Mouse (Mus musculus) intestine, embryonic 16.5 days (tissue): ENCODE measurements at regions not wholly inside any gene's neighbourhood (a gene's known extent, or its start where the extent isn't known, plus 50 kb on each side); places are given as distances from the start of the nearest gene placed in this dataset.

Source experiments
- ATAC-seq: fragments of 200-750 bp; cut with Nextera tagmentation; 2 replicates; pipeline ENCODE4 v1.8.0; 2017; ENCODE audit warnings: moderate TSS enrichment, moderate library complexity
- H3K27ac ChIP-seq: fragments of 300-500 bp; sonication (generic); 2 replicates; pipeline ENCODE4 v1.5.1; 2014; ENCODE audit warnings: mild to moderate bottlenecking, low read length
- H3K27me3 ChIP-seq: fragments of 300-500 bp; sonication (generic); replicated peaks from 2 replicates; pipeline ENCODE4 v1.6.1; 2014; ENCODE audit warnings: low read length, control low read depth, mixed read lengths; ENCODE audit not compliant: control insufficient read depth, insufficient read depth
- H3K36me3 ChIP-seq: fragments of 300-500 bp; sonication (generic); 2 replicates; pipeline ENCODE4 v1.6.1; 2014; ENCODE audit warnings: low read length, control low read depth; ENCODE audit not compliant: control insufficient read depth, insufficient read depth
- H3K4me1 ChIP-seq: fragments of 300-500 bp; sonication (generic); 2 replicates; pipeline ENCODE4 v1.6.1; 2014; ENCODE audit warnings: low read length, control low read depth, mixed read lengths; ENCODE audit not compliant: control insufficient read depth, insufficient read depth
- H3K4me2 ChIP-seq: fragments of 300-500 bp; sonication (generic); 2 replicates; pipeline ENCODE4 v1.6.1; 2014; ENCODE audit warnings: low read depth, low read length, control low read depth
- H3K4me3 ChIP-seq: fragments of 300-500 bp; sonication (generic); 2 replicates; pipeline ENCODE4 v1.5.1; 2014; ENCODE audit warnings: mild to moderate bottlenecking, low read length
- H3K9ac ChIP-seq: fragments of 300-500 bp; sonication (generic); 2 replicates; pipeline ENCODE4 v1.6.1; 2014; ENCODE audit warnings: low read depth, low read length
- H3K9me3 ChIP-seq: fragments of 300-500 bp; sonication (generic); 2 replicates; pipeline ENCODE4 v1.6.1; 2016; ENCODE audit warnings: low read length, control low read depth; ENCODE audit not compliant: control insufficient read depth
- WGBS: fragments of 180-500 bp; shearing (Covaris S2); extraction: QIAGEN DNeasy Blood & Tissue Kit; methylation state at CpG from one replicate; pipeline ENCODE4 v1.1.7; 2014; 5-methylcytosine and 5-hydroxymethylcytosine counted together

DNA sequence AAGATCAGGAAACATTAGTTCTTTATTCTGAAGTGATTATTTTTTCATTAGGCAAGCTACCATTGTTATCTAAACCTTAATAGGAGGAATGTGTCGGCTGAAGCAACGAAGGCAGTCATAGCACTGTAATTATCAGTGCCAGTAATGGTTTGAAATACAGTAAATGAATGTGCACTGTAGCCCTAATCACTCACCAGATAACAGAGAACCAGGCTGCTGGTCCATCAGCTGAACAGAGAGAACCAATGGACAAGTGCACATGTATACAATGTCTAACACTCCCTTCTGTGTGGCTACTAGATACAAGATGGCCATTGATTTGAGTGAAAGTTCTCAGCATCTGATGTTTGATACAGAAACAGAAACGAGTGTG is 294.6 kb upstream of the Ano5 start:
- Histone ChIP-seq H3K4me3 (no peak overlapping the region), H3K4me1 (no peaks in the 10 kb centered on the region), H3K27ac (no peak overlapping the region), H3K4me2 (no peak overlapping the region), H3K27me3 (no peaks in the 10 kb centered on the region), H3K9me3 (no peaks in the 10 kb centered on the region), H3K36me3 (no peaks in the 10 kb centered on the region), H3K9ac (no peak overlapping the region)
- no peak for ATAC-seq
- 82% methylated on average over 3 of the region's 3 CpGs for WGBS

DNA sequence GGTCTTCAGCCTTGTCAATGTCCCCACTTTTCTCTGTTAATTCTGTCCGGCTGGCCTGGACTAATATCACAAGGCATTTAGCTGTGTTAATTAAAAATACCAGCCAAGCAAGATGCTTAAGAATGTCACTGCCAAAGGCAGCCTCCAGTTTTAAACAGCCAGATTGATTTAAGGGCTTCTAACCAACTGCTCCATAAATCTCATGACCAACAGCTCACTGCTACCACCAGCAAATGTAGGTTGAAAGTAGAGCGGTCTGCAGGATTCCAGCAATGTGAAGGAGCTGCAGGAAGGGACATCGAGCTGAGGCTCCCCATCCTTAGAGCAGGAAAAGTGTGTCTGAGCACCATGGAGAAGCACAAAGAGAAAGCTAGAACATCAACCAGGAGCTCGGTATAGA is 289.5 kb upstream of the Ano5 start:
- WGBS = 73% methylated on average over 4 of the region's 4 CpGs
- Histone ChIP-seq H3K9me3 (no peaks in the 10 kb centered on the region), H3K36me3 (no peaks in the 10 kb centered on the region), H3K9ac (no peak overlapping the region), H3K4me1 (no peaks in the 10 kb centered on the region), H3K4me3 (no peak overlapping the region), H3K27me3 (no peaks in the 10 kb centered on the region), H3K4me2 (no peak overlapping the region), H3K27ac (no peak overlapping the region)
- no peak for ATAC-seq

DNA sequence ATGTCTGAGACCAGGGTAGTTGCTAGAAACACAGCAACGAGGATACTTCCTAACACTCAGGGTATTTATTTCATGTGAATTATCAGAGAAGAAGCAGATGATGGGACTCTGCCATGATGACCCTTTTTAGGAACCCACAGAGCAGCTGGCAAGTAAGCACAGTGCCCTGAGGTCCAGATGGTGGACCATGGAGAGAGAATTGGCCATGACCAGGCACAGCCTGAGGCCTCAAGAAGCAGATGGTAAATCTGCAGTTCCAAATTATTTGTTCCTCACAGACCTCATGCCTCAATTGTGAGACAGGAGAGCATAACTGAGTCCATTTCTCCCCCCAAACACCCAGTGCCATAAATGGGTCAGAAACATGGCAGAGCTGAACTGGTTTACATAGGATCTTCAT is 289.0 kb upstream of the Ano5 start:
- H3K27ac ChIP-seq = no peak overlapping the region
- ATAC-seq = no peak
- 70% methylated on average over 1 of the region's 1 CpGs for WGBS
- no peak overlapping the region for H3K4me3 ChIP-seq
- H3K9ac ChIP-seq = no peak overlapping the region
- H3K36me3 ChIP-seq = no peaks in the 10 kb centered on the region
- H3K9me3 ChIP-seq = no peaks in the 10 kb centered on the region
- no peak overlapping the region for H3K4me2 ChIP-seq
- H3K27me3 ChIP-seq = no peaks in the 10 kb centered on the region
- H3K4me1 ChIP-seq = no peaks in the 10 kb centered on the region

DNA sequence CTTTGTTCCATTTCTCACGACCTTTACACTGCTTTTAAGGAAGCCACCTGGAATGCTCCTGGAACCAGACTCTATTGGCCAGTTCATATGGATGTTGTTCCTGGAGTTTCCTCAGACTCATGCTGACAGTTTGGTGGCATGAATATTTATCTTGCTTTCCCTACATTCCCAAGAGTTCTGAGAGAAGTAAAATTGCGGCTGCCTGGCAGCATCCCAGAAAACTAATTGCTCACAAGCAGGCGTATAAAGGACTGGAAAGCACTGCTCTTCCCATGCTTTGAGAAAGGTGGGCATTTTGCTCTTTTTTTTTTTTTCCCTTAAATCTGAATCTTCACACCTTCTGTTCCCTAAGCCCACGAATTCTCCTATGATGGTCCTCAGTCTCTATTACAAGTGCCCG is 283.7 kb upstream of the Ano5 start:
- Histone ChIP-seq H3K9ac (no peak overlapping the region), H3K9me3 (no peaks in the 10 kb centered on the region), H3K36me3 (no peaks in the 10 kb centered on the region), H3K4me1 (no peaks in the 10 kb centered on the region), H3K4me3 (no peak overlapping the region), H3K27ac (no peak overlapping the region), H3K4me2 (no peak overlapping the region), H3K27me3 (no peaks in the 10 kb centered on the region)
- no peak for ATAC-seq
- 55% methylated on average over 5 of the region's 5 CpGs for WGBS

DNA sequence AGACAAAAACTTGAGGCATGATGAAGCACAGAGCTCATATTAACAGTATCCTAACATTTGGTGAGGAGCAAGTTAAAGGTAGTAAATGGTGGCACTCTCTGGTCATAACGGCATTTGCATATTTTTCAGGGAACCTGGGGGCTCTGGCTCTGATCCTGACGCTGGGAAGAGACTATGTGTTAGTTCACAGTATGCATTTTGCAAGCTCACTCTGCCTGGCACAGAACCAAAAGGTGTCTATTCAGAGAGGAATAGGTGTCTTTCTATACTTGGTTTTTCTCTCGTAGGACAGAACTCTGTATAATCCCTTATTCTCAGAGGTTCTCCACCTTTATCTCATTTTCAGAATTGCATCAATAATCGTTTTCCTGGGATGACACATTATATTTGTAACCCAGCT is 276.2 kb upstream of the Ano5 start:
- Histone ChIP-seq H3K4me1 (no peaks in the 10 kb centered on the region), H3K9ac (no peak overlapping the region), H3K27ac (no peak overlapping the region), H3K4me2 (no peak overlapping the region), H3K9me3 (no peaks in the 10 kb centered on the region), H3K36me3 (no peaks in the 10 kb centered on the region), H3K27me3 (no peaks in the 10 kb centered on the region), H3K4me3 (no peak overlapping the region)
- 76% methylated on average over 4 of the region's 4 CpGs for WGBS
- ATAC-seq = no peak

DNA sequence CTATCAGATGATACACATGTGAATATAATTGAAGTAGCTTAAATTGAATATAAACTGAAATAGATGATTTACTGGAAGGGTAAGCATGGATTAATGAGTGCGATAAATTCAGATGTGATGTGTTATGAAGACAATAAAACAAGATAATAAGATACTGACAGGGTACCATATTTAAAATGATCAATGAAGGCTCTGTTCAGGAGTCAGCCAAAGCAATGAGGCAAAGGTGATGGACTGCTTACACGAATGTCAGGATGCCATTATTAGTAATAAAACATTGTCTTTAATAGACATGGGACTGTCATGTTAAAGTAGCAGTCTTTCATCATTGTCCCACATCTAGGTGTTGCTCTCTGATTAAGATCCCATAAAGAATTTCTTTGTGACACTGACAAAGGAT is 263.1 kb upstream of the Ano5 start:
- no peak overlapping the region for H3K4me3 ChIP-seq
- H3K4me1 ChIP-seq = no peaks in the 10 kb centered on the region
- 70% methylated on average over 2 of the region's 2 CpGs for WGBS
- H3K4me2 ChIP-seq = no peak overlapping the region
- no peaks in the 10 kb centered on the region for H3K36me3 ChIP-seq
- no peak overlapping the region for H3K9ac ChIP-seq
- no peak for ATAC-seq
- no peak overlapping the region for H3K27ac ChIP-seq
- no peaks in the 10 kb centered on the region for H3K9me3 ChIP-seq
- H3K27me3 ChIP-seq = no peaks in the 10 kb centered on the region

DNA sequence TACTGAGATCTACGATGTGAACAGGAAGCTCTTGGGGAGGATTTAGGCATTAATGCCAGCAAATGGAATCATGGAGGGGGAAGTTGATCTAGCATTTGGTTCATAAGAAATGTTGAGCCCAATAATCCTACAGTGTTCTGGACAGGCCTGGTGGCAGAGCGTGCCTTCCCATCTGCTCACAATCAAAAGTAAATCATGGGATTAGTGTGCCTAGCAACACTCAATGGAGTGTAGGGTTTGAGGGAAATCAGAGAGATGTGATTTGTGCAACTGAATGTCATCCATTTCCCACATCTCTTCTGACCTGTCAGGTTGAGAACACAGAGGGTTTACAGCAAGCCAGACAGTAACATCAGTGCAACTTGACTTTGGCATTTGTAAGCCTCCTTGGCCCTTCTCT is 256.4 kb upstream of the Ano5 start:
- Histone ChIP-seq H3K27ac (no peak overlapping the region), H3K9ac (no peak overlapping the region), H3K27me3 (no peaks in the 10 kb centered on the region), H3K36me3 (no peaks in the 10 kb centered on the region), H3K4me1 (no peaks in the 10 kb centered on the region), H3K4me2 (no peak overlapping the region), H3K9me3 (no peaks in the 10 kb centered on the region), H3K4me3 (no peak overlapping the region)
- 48% methylated on average over 2 of the region's 2 CpGs for WGBS
- no peak for ATAC-seq

DNA sequence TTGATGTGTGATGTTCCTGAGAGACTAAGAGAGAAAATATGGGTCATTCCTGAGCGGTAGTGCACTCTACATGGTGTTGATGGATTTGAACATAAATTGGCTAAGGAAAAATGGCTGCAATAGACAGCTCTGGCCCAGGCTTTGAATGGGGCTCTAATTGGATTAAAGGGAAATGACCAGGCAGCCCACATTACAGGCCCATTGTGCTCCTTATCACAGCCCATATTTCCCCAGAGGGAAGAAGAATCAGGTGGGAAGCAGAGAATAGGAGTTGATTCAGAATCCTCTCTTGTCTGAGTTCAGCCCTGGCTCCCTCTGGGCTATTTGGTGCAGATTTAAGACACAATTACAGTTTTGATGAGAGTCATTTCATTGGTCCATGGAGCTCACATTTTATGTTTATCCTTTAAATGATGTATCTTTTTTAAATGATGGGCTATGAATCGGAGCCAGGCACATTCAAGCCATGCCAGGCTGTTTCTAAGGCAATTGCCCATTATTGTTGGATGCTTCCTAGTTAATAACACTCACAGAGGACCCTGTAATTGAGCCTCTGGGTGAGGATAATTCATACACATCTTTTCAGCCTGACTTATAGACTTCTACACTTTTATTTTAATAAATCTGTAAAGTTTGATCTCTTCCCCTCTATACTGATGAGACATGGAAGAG is 251.5 kb upstream of the Ano5 start:
- no peak for ATAC-seq
- H3K36me3 ChIP-seq = no peaks in the 10 kb centered on the region
- H3K9me3 ChIP-seq = no peaks in the 10 kb centered on the region
- H3K4me1 ChIP-seq = no peaks in the 10 kb centered on the region
- no peaks in the 10 kb centered on the region for H3K27me3 ChIP-seq
- H3K4me3 ChIP-seq = no peak overlapping the region
- no peak overlapping the region for H3K9ac ChIP-seq
- H3K4me2 ChIP-seq = no peak overlapping the region
- 80% methylated on average over 2 of the region's 2 CpGs for WGBS
- H3K27ac ChIP-seq = no peak overlapping the region

DNA sequence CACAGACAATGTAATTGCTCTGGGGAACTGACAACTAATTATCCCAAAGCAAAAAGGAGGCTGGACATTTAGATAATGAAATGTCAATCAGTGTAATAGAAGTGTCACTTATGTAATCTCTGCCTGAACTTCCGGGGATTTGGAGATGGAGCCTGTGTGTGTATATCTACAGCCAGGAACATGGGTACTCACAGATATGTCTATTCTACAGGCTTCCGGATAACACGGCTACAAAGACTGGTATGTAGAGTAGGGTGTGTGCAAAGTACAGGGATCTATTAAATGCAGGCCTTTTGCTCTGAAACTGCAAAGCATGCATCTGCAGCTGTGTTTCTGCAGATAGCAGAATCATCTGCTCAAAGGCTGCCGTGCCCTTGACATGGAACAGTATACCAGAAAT is 246.7 kb upstream of the Ano5 start:
- 56% methylated on average over 4 of the region's 4 CpGs for WGBS
- no peak overlapping the region for H3K27ac ChIP-seq
- H3K27me3 ChIP-seq = no peaks in the 10 kb centered on the region
- no peaks in the 10 kb centered on the region for H3K4me1 ChIP-seq
- no peak overlapping the region for H3K4me3 ChIP-seq
- ATAC-seq = no peak
- H3K9me3 ChIP-seq = no peaks in the 10 kb centered on the region
- H3K36me3 ChIP-seq = no peaks in the 10 kb centered on the region
- no peak overlapping the region for H3K9ac ChIP-seq
- no peak overlapping the region for H3K4me2 ChIP-seq

DNA sequence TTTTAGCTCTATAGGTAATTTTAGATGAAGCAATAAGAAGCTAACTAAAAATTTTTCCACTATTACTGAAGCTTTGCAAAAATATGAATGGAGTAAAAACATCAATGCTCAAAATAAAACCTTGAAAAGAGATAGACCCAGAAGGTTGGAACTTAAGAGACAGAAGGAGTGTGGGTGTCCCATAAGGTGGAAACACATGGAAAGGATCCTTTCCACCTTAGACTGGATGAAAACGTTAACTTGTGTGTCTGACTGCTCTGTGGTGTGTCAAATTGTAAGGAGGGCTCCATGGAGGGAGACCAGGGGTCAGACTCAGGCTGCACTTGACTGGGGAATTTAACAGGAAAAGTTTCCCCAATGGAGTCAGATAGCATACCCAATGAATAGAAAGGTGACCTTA is 244.9 kb upstream of the Ano5 start:
- Histone ChIP-seq H3K4me1 (no peaks in the 10 kb centered on the region), H3K4me2 (no peak overlapping the region), H3K4me3 (no peak overlapping the region), H3K9ac (no peak overlapping the region), H3K27ac (no peak overlapping the region), H3K9me3 (no peaks in the 10 kb centered on the region), H3K36me3 (no peaks in the 10 kb centered on the region), H3K27me3 (no peaks in the 10 kb centered on the region)
- no peak for ATAC-seq
- 58% methylated on average over 1 of the region's 1 CpGs for WGBS
